Mouse (Mus musculus) embryonic facial prominence, embryonic 12.5 days (tissue): ENCODE measurements around the gene Rapgef6. TPM values are rescaled to one million over a fixed set of nuclear protein-coding genes. Genes with fewer than 3 reads are reported as not detected.

Source experiments
- ATAC-seq: fragments of 200-750 bp; cut with Nextera tagmentation; 2 replicates; pipeline ENCODE4 v1.8.0; 2017; ENCODE audit not compliant: insufficient number of reproducible peaks, insufficient read depth, low FRiP score, low TSS enrichment
- H3K27ac ChIP-seq: fragments of 300-500 bp; sonication (generic); 2 replicates; pipeline ENCODE4 v1.5.1; 2016; ENCODE audit warnings: mild to moderate bottlenecking
- H3K27me3 ChIP-seq: fragments of 300-500 bp; sonication (generic); 2 replicates; pipeline ENCODE4 v1.6.1; 2016; ENCODE audit warnings: mild to moderate bottlenecking, moderate library complexity
- H3K36me3 ChIP-seq: fragments of 300-500 bp; sonication (generic); 2 replicates; pipeline ENCODE4 v1.6.1; 2016; ENCODE audit warnings: mild to moderate bottlenecking
- H3K4me1 ChIP-seq: fragments of 300-500 bp; sonication (generic); 2 replicates; pipeline ENCODE4 v1.6.1; 2016
- H3K4me2 ChIP-seq: fragments of 300-500 bp; sonication (generic); replicated peaks from 2 replicates; pipeline ENCODE4 v1.6.1; 2016; ENCODE audit warnings: mild to moderate bottlenecking, moderate library complexity
- H3K4me3 ChIP-seq: fragments of 300-500 bp; sonication (generic); 2 replicates; pipeline ENCODE4 v1.5.1; 2016; ENCODE audit warnings: mild to moderate bottlenecking
- H3K9ac ChIP-seq: fragments of 300-500 bp; sonication (generic); 2 replicates; pipeline ENCODE4 v1.6.1; 2016; ENCODE audit warnings: mild to moderate bottlenecking, moderate library complexity
- H3K9me3 ChIP-seq: fragments of 300-500 bp; sonication (generic); 2 replicates; pipeline ENCODE4 v1.6.1; 2016; ENCODE audit warnings: mild to moderate bottlenecking, moderate library complexity
- WGBS: fragments of 180-500 bp; shearing (Covaris S2); methylation state at CpG from one replicate; pipeline ENCODE4 v1.1.7; 2016; 5-methylcytosine and 5-hydroxymethylcytosine counted together
- polyA plus RNA-seq: library from polyadenylated mRNA; unstranded; fragments of >200 nt; fragmentation: Nextera tagmentation; extraction: Ambion mirVana; gene quantifications from 2 replicates; pipeline ENCODE4 v1.2.1, GENCODE M21; 2016

The Rapgef6 gene
- polyA plus RNA-seq, 1 experiment from 2014 or later, result 35.0 TPM

GRCm38 (mm10) chr11:54646420-54646819, 123.8 kb downstream of the Rapgef6 start:
- Histone ChIP-seq H3K27ac (no peak overlapping the region), H3K9ac (no peak overlapping the region), H3K4me2 (no peak overlapping the region), H3K36me3 (peaks cover 21% of the 10 kb centered on the region), H3K4me3 (no peak overlapping the region), H3K4me1 (no peaks in the 10 kb centered on the region), H3K9me3 (no peaks in the 10 kb centered on the region), H3K27me3 (no peaks in the 10 kb centered on the region)
- no peak for ATAC-seq
- WGBS, result 94% methylated on average over 4 of the region's 4 CpGs

- peaks cover 6% of the 10 kb centered on the region; the same call in 1 of the 2 replicates for H3K36me3 ChIP-seq
- no peak overlapping the region for H3K9ac ChIP-seq
- no peak overlapping the region for H3K27ac ChIP-seq
- H3K27me3 ChIP-seq, result no peaks in the 10 kb centered on the region
- no peak for ATAC-seq
- H3K4me2 ChIP-seq, result no peak overlapping the region
- no peak overlapping the region for H3K4me3 ChIP-seq
- H3K4me1 ChIP-seq, result no peaks in the 10 kb centered on the region
- H3K9me3 ChIP-seq, result no peaks in the 10 kb centered on the region
These were observed 125.9 kb downstream of the Rapgef6 start for GRCm38 (mm10) chr11:54648573-54648972.

GRCm38 (mm10) chr11:54655420-54655819, 132.8 kb downstream of the Rapgef6 start:
- no peaks in the 10 kb centered on the region for H3K9me3 ChIP-seq
- no peaks in the 10 kb centered on the region for H3K4me1 ChIP-seq
- no peak overlapping the region for H3K9ac ChIP-seq
- no peaks in the 10 kb centered on the region for H3K27me3 ChIP-seq
- ATAC-seq, result no peak
- H3K27ac ChIP-seq, result no peak overlapping the region
- no peak overlapping the region for H3K4me3 ChIP-seq
- H3K4me2 ChIP-seq, result no peak overlapping the region
- WGBS, result 90% methylated on average over 2 of the region's 2 CpGs
- H3K36me3 ChIP-seq, result peaks cover 6% of the 10 kb centered on the region; the same call in 1 of the 2 replicates

- no peaks in the 10 kb centered on the region for H3K9me3 ChIP-seq
- peaks cover 6% of the 10 kb centered on the region; the same call in 1 of the 2 replicates for H3K36me3 ChIP-seq
- ATAC-seq, result no peak
- H3K27ac ChIP-seq, result no peak overlapping the region
- H3K4me3 ChIP-seq, result no peak overlapping the region
- no peak overlapping the region for H3K9ac ChIP-seq
- H3K27me3 ChIP-seq, result no peaks in the 10 kb centered on the region
- H3K4me2 ChIP-seq, result no peak overlapping the region
- H3K4me1 ChIP-seq, result no peaks in the 10 kb centered on the region
- WGBS, result 84% methylated on average over 8 of the region's 8 CpGs
These were observed 151.1 kb downstream of the Rapgef6 start for GRCm38 (mm10) chr11:54673575-54674298.

- WGBS, result 95% methylated on average over 2 of the region's 2 CpGs
- Histone ChIP-seq H3K27me3 (no peaks in the 10 kb centered on the region), H3K9ac (no peak overlapping the region), H3K27ac (no peak overlapping the region), H3K9me3 (no peaks in the 10 kb centered on the region), H3K36me3 (peaks cover 23% of the 10 kb centered on the region), H3K4me2 (no peak overlapping the region), H3K4me3 (no peak overlapping the region), H3K4me1 (no peaks in the 10 kb centered on the region)
- no peak for ATAC-seq
These were observed 153.3 kb downstream of the Rapgef6 start for GRCm38 (mm10) chr11:54675792-54676489.

- Histone ChIP-seq H3K4me1 (no peaks in the 10 kb centered on the region), H3K27ac (no peak overlapping the region), H3K9ac (no peak overlapping the region), H3K9me3 (no peaks in the 10 kb centered on the region), H3K36me3 (peaks cover 29% of the 10 kb centered on the region), H3K27me3 (no peaks in the 10 kb centered on the region), H3K4me2 (no peak overlapping the region), H3K4me3 (no peak overlapping the region)
- 96% methylated on average over 2 of the region's 2 CpGs for WGBS
- no peak for ATAC-seq
These were observed 156.5 kb downstream of the Rapgef6 start for GRCm38 (mm10) chr11:54679141-54679540.

- no peak for ATAC-seq
- no peak overlapping the region for H3K9ac ChIP-seq
- H3K27ac ChIP-seq, result no peak overlapping the region
- peaks cover 25% of the 10 kb centered on the region for H3K36me3 ChIP-seq
- H3K27me3 ChIP-seq, result no peaks in the 10 kb centered on the region
- no peak overlapping the region for H3K4me2 ChIP-seq
- H3K4me3 ChIP-seq, result no peak overlapping the region
- no peaks in the 10 kb centered on the region for H3K9me3 ChIP-seq
- peaks cover 10% of the 10 kb centered on the region for H3K4me1 ChIP-seq
- 90% methylated on average over 2 of the region's 2 CpGs for WGBS
These were observed 162.2 kb downstream of the Rapgef6 start for GRCm38 (mm10) chr11:54684831-54685230.

- H3K4me1 ChIP-seq, result peaks cover 10% of the 10 kb centered on the region
- ATAC-seq, result no peak
- H3K27ac ChIP-seq, result no peak overlapping the region
- H3K9me3 ChIP-seq, result no peaks in the 10 kb centered on the region
- WGBS, result 84% methylated on average over 4 of the region's 4 CpGs
- H3K4me3 ChIP-seq, result no peak overlapping the region
- H3K27me3 ChIP-seq, result no peaks in the 10 kb centered on the region
- H3K36me3 ChIP-seq, result peaks cover 23% of the 10 kb centered on the region
- no peak overlapping the region for H3K4me2 ChIP-seq
- no peak overlapping the region for H3K9ac ChIP-seq
These were observed 167.5 kb downstream of the Rapgef6 start for GRCm38 (mm10) chr11:54690171-54690570.

- no peak overlapping the region for H3K27ac ChIP-seq
- H3K4me2 ChIP-seq, result no peak overlapping the region
- H3K4me3 ChIP-seq, result no peak overlapping the region
- peaks cover 27% of the 10 kb centered on the region for H3K36me3 ChIP-seq
- no peak overlapping the region for H3K9ac ChIP-seq
- WGBS, result 87% methylated on average over 4 of the region's 4 CpGs
- no peak for ATAC-seq
- H3K4me1 ChIP-seq, result peaks cover 10% of the 10 kb centered on the region
- H3K9me3 ChIP-seq, result no peaks in the 10 kb centered on the region
- no peaks in the 10 kb centered on the region for H3K27me3 ChIP-seq
These were observed 168.5 kb downstream of the Rapgef6 start for GRCm38 (mm10) chr11:54691179-54691578.

GRCm38 (mm10) chr11:54693696-54694095, 171.0 kb downstream of the Rapgef6 start:
- WGBS, result 88% methylated on average over 6 of the region's 6 CpGs
- ATAC-seq, result no peak
- H3K27ac ChIP-seq, result no peak overlapping the region
- no peak overlapping the region for H3K9ac ChIP-seq
- H3K36me3 ChIP-seq, result peaks cover 38% of the 10 kb centered on the region
- no peaks in the 10 kb centered on the region for H3K27me3 ChIP-seq
- no peaks in the 10 kb centered on the region for H3K9me3 ChIP-seq
- no peak overlapping the region for H3K4me3 ChIP-seq
- H3K4me2 ChIP-seq, result no peak overlapping the region
- peaks cover 2% of the 10 kb centered on the region; the same call in 1 of the 2 replicates for H3K4me1 ChIP-seq

GRCm38 (mm10) chr11:54694291-54694690, 171.6 kb downstream of the Rapgef6 start:
- H3K27me3 ChIP-seq, result no peaks in the 10 kb centered on the region
- H3K4me2 ChIP-seq, result no peak overlapping the region
- no peaks in the 10 kb centered on the region for H3K4me1 ChIP-seq
- 83% methylated on average over 8 of the region's 8 CpGs for WGBS
- no peak for ATAC-seq
- H3K36me3 ChIP-seq, result peaks cover 38% of the 10 kb centered on the region
- H3K9me3 ChIP-seq, result no peaks in the 10 kb centered on the region
- no peak overlapping the region for H3K9ac ChIP-seq
- no peak overlapping the region for H3K4me3 ChIP-seq
- no peak overlapping the region for H3K27ac ChIP-seq

- ATAC-seq, result no peak
- no peak overlapping the region for H3K27ac ChIP-seq
- WGBS, result 63% methylated on average over 4 of the region's 4 CpGs
- H3K4me3 ChIP-seq, result no peak overlapping the region
- H3K4me2 ChIP-seq, result no peak overlapping the region
- H3K9ac ChIP-seq, result no peak overlapping the region
- H3K36me3 ChIP-seq, result peaks cover 30% of the 10 kb centered on the region
- H3K9me3 ChIP-seq, result no peaks in the 10 kb centered on the region
- H3K4me1 ChIP-seq, result no peaks in the 10 kb centered on the region
- H3K27me3 ChIP-seq, result no peaks in the 10 kb centered on the region
These were observed 173.3 kb downstream of the Rapgef6 start for GRCm38 (mm10) chr11:54695951-54696350.
